Mouse (Mus musculus): ENCODE data around the gene Gm44511.
"Not testable (repeated sequence)": the region's sequence is repeated elsewhere in the genome, so short reads cannot be mapped to it uniquely, and the experiment has no call there.

DNA sequence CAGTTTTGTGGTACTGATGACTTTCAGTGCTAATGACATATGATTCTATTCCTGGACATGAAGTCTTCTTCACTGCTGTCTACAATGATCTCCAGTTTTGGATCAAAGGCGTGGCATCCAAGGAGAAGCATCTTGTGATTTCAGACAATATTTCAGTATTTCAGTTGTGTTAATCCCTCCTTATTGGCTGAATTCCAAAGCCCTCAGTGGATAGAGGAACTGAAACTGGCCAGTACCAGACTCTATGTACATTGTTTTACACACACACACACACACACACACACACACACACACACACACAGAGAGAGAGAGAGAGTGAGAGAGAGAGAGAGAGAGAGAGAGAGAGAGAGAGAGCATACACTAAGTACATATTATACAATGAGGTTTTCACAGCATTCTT lies 39.7 kb downstream of the Gm44511 start:
- TF ChIP-seq POLR2A (IDR thresholded peaks at IDR 0.05; ENCODE audit: extremely low read depth, insufficient read depth, low read length); CTCF (IDR thresholded peaks at IDR 0.05; ENCODE audit: low read depth, low read length): not testable (repeated sequence)
